Mouse (Mus musculus): ENCODE results near the gene Acot7.

GRCm38 (mm10) chr4:152231326-152231725 lies 53.4 kb downstream of the Acot7 start:
- no peak for TF ChIP-seq POLR2A (IDR thresholded peaks at IDR 0.05; ENCODE audit: insufficient read depth, low read depth, low read length)
- no peak for TF ChIP-seq CTCF (IDR thresholded peaks at IDR 0.05; ENCODE audit: insufficient read depth, low read depth, low read length)
